Mouse (Mus musculus): ENCODE results near the gene Usp26. TPM values are rescaled to one million over a fixed set of nuclear protein-coding genes. Genes with fewer than 3 reads are reported as not detected.

The Usp26 gene
- not detected in 2 replicates for polyA plus RNA-seq (2016; fragmentation: Nextera tagmentation; extraction: Ambion mirVana)

GRCm38 (mm10) chrX:51801133-51801532 lies at the start of gene Usp26:
Usp26 (minus strand) TSS chrX:51801233.
- DNase-seq (ENCODE audit: low spot score): no peak

GRCm38 (mm10) chrX:51814466-51815247 lies 13.6 kb upstream of the Usp26 start:
- Histone ChIP-seq H3K36me3 (no peaks in the 10 kb centered on the region), H3K4me1 (no peaks in the 10 kb centered on the region), H3K27ac (replicated peaks) (no peak overlapping the region), H3K27me3 (ENCODE audit: low read depth, poor library complexity, severe bottlenecking) (no peaks in the 10 kb centered on the region), H3K4me3 (no peak overlapping the region), H3K9me3 (replicated peaks) (no peaks in the 10 kb centered on the region)
- no peak for DNase-seq (ENCODE audit: low spot score)
- 63% methylated on average over 3 of the region's 3 CpGs for WGBS

More at GRCm38 (mm10) chrX:51801133-51801532, at the start of gene Usp26:
- H3K9me3 ChIP-seq (replicated peaks): peaks cover 5% of the 10 kb centered on the region; the same call in 1 of the 2 replicates
- WGBS: 91% methylated on average over 6 of the region's 6 CpGs
- no peaks in the 10 kb centered on the region for H3K27me3 ChIP-seq (ENCODE audit: low read depth, poor library complexity, severe bottlenecking)
- no peak within 1 kb of the TSS for H3K4me3 ChIP-seq
- H3K27ac ChIP-seq (replicated peaks): no peak within 1 kb of the TSS
- H3K36me3 ChIP-seq: no peaks in the 10 kb centered on the region
- H3K4me1 ChIP-seq: no peaks in the 10 kb centered on the region

GRCm38 (mm10) chrX:51767457-51767856 lies 33.6 kb downstream of the Usp26 start:
- Histone ChIP-seq H3K9me3 (replicated peaks) (no peaks in the 10 kb centered on the region), H3K36me3 (no peaks in the 10 kb centered on the region), H3K4me3 (no peak overlapping the region), H3K27me3 (ENCODE audit: low read depth, poor library complexity, severe bottlenecking) (no peaks in the 10 kb centered on the region), H3K4me1 (peaks cover 7% of the 10 kb centered on the region; the same call in 1 of the 2 replicates), H3K27ac (replicated peaks) (no peak overlapping the region)
- WGBS: 11% methylated on average over 1 of the region's 1 CpGs
- no peak for DNase-seq (ENCODE audit: low spot score)

GRCm38 (mm10) chrX:51736450-51736849 lies 64.6 kb downstream of the Usp26 start:
- Histone ChIP-seq H3K4me3 (no peak overlapping the region), H3K9me3 (replicated peaks) (no peaks in the 10 kb centered on the region), H3K27ac (replicated peaks) (no peak overlapping the region), H3K4me1 (no peaks in the 10 kb centered on the region), H3K36me3 (no peaks in the 10 kb centered on the region), H3K27me3 (ENCODE audit: low read depth, poor library complexity, severe bottlenecking) (no peaks in the 10 kb centered on the region)
- WGBS: 78% methylated on average over 2 of the region's 2 CpGs
- DNase-seq (ENCODE audit: low spot score): peak; percentile 37

GRCm38 (mm10) chrX:51714086-51714745 lies 86.8 kb downstream of the Usp26 start:
- Histone ChIP-seq H3K9me3 (replicated peaks) (no peaks in the 10 kb centered on the region), H3K27me3 (ENCODE audit: low read depth, poor library complexity, severe bottlenecking) (peaks cover 16% of the 10 kb centered on the region; the same call in 1 of the 2 replicates), H3K27ac (replicated peaks) (no peak overlapping the region), H3K4me1 (no peaks in the 10 kb centered on the region), H3K4me3 (no peak overlapping the region), H3K36me3 (no peaks in the 10 kb centered on the region)
- 77% methylated on average over 8 of the region's 8 CpGs for WGBS
- no peak for DNase-seq (ENCODE audit: low spot score)

GRCm38 (mm10) chrX:51712996-51713395 lies 88.0 kb downstream of the Usp26 start:
- DNase-seq (ENCODE audit: low spot score): no peak
- no peak overlapping the region for H3K27ac ChIP-seq (replicated peaks)
- no peaks in the 10 kb centered on the region for H3K9me3 ChIP-seq (replicated peaks)
- WGBS: 73% methylated on average over 1 of the region's 1 CpGs
- H3K4me3 ChIP-seq: no peak overlapping the region
- H3K36me3 ChIP-seq: no peaks in the 10 kb centered on the region
- no peaks in the 10 kb centered on the region for H3K4me1 ChIP-seq
- H3K27me3 ChIP-seq (ENCODE audit: low read depth, poor library complexity, severe bottlenecking): peaks cover 26% of the 10 kb centered on the region

Other genes starting within 250 kb of the Usp26 start
- 10.9 and 13.2 TPM in 2 replicates for gene Hs6st2, start 119.4 kb downstream of the Usp26 start, polyA plus RNA-seq (2016; fragmentation: Nextera tagmentation; extraction: Ambion mirVana)
- gene 1700080O16Rik, start 171.5 kb upstream of the Usp26 start, polyA plus RNA-seq (2016; fragmentation: Nextera tagmentation; extraction: Ambion mirVana): not detected in 2 replicates